Mouse (Mus musculus) frontal cortex, postnatal 25 days (tissue): ENCODE results near the gene Ngrn.
A peak's percentile ranks its signal among the peaks of the same experiment; 100 is the strongest.

Experiments
- DNase-seq, 2 experiments: peaks; one replicate each; pipeline ENCODE4 v3.0.0; 2022; ENCODE audit warnings: low spot score in 2 of 2

The Ngrn gene

GRCm38 (mm10) chr7:80260625-80261371 lies at the start of gene Ngrn:
TSS of gene Ngrn (plus strand) at chr7:80261215.
- DNase-seq, result peak; percentile 59 to 77

GRCm38 (mm10) chr7:80213604-80214003 lies 47.4 kb upstream of the Ngrn start:
- DNase-seq, result no peak

- DNase-seq, result no peak
These were observed 46.6 kb upstream of the Ngrn start for GRCm38 (mm10) chr7:80214459-80214858.

- peak; percentile 59 to 60 for DNase-seq
These were observed 45.6 kb upstream of the Ngrn start for GRCm38 (mm10) chr7:80215398-80215797.

GRCm38 (mm10) chr7:80216566-80216965 lies 44.4 kb upstream of the Ngrn start:
- no peak for DNase-seq

GRCm38 (mm10) chr7:80218666-80219065 lies 42.3 kb upstream of the Ngrn start:
- DNase-seq, result no peak

GRCm38 (mm10) chr7:80220237-80220797 lies 40.7 kb upstream of the Ngrn start:
- no peak for DNase-seq

GRCm38 (mm10) chr7:80221179-80221750 lies 39.8 kb upstream of the Ngrn start:
- no peak for DNase-seq

GRCm38 (mm10) chr7:80227065-80227464 lies 34.0 kb upstream of the Ngrn start:
- DNase-seq, result no peak

GRCm38 (mm10) chr7:80230196-80230595 lies 30.8 kb upstream of the Ngrn start:
- no peak for DNase-seq

- no peak for DNase-seq
These were observed 29.0 kb upstream of the Ngrn start for GRCm38 (mm10) chr7:80231971-80232488.

GRCm38 (mm10) chr7:80232489-80233029 lies 28.5 kb upstream of the Ngrn start, which contains the start of the genes Cib1 and Gdpgp1:
TSS of gene Cib1 (minus strand) at chr7:80232813.
TSS of gene Gdpgp1 (plus strand) at chr7:80232865.
- DNase-seq, result peak; percentile 81 to 90

GRCm38 (mm10) chr7:80233799-80234198 lies 27.2 kb upstream of the Ngrn start:
- no peak for DNase-seq

GRCm38 (mm10) chr7:80238542-80238941 lies 22.5 kb upstream of the Ngrn start:
- no peak for DNase-seq

- DNase-seq, result no peak
These were observed 19.4 kb upstream of the Ngrn start for GRCm38 (mm10) chr7:80241661-80242060.

- DNase-seq, result no peak
These were observed 16.2 kb upstream of the Ngrn start for GRCm38 (mm10) chr7:80244851-80245250.

- peak; percentile 85 to 91 for DNase-seq
These were observed 14.8 kb upstream of the Ngrn start, which contains the start of gene Ttll13 for GRCm38 (mm10) chr7:80246148-80246721. TSS of gene Ttll13 (plus strand) at chr7:80246376.

GRCm38 (mm10) chr7:80246859-80247258 lies 14.2 kb upstream of the Ngrn start:
- no peak for DNase-seq

- no peak for DNase-seq
These were observed 8.6 kb upstream of the Ngrn start for GRCm38 (mm10) chr7:80252437-80252836.

- no peak for DNase-seq
These were observed 8.1 kb upstream of the Ngrn start for GRCm38 (mm10) chr7:80252886-80253285.

- no peak for DNase-seq
These were observed 5.0 kb upstream of the Ngrn start for GRCm38 (mm10) chr7:80255981-80256380.

GRCm38 (mm10) chr7:80257706-80258105 lies 3.3 kb upstream of the Ngrn start:
- DNase-seq, result no peak
